Mouse (Mus musculus) E14TG2a.4 (cell line): Measurements from ENCODE around the gene Rapgef4.

Experiments used
- CTCF ChIP-seq: conservative IDR thresholded peaks from 2 replicates; pipeline ENCODE4 v1.5.1; 2014; ENCODE audit warnings: low read length
- NANOG ChIP-seq: IDR thresholded peaks from 2 replicates; pipeline ENCODE4 v1.6.1; 2014; ENCODE audit warnings: borderline replicate concordance, low read length, mixed read lengths
- POU5F1 ChIP-seq: IDR thresholded peaks from 2 replicates; pipeline ENCODE4 v1.6.1; 2014; ENCODE audit warnings: low read length, borderline replicate concordance

- TF ChIP-seq CTCF (no peak), NANOG (no peak), POU5F1 (no peak)
Measured at GRCm38 (mm10) chr2:72222736-72223455, 241.9 kb downstream of the Rapgef4 start.
